Mouse (Mus musculus): Measurements from ENCODE around the gene Mob4.

DNA sequence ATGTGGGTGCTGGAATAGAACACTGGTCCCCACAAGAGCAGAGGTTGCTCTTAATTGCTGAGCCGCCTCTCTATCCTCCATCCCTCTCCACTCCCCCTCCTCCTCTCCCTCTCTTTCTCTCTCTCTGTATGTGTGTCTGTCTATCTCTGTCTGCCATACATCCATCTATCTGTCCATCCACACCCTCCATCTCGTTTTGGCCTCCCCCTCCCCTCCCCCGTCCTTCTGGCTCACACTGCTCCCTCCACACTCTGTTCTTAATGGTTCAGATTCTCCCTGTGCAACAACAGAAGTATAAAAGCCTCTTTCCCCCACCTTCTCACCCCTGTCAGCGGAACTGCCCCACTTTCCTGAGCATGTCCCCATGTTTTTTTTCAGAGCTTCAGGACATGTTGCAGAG, 36.5 kb downstream of the Mob4 start:
- TF ChIP-seq CTCF (IDR thresholded peaks at IDR 0.05; ENCODE audit: borderline replicate concordance, extremely low read depth, insufficient read depth, insufficient read length) (no peak), POLR2A (IDR thresholded peaks at IDR 0.05; ENCODE audit: borderline replicate concordance, extremely low read depth, insufficient read depth, insufficient read length, poor library complexity, severe bottlenecking) (no peak)
